Mouse (Mus musculus) induced T-regulatory cell, adult 2 months (primary cell): ENCODE data around the gene Siglech.
"Not testable (repeated sequence)": the region's sequence is repeated elsewhere in the genome, so short reads cannot be mapped to it uniquely, and the experiment has no call there.

Experiments
- DNase-seq: peaks from one replicate; pipeline ENCODE4 v3.0.0-alpha.2; 2012; ENCODE audit warnings: low read depth

The Siglech gene

GRCm38 (mm10) chr7:55767926-55768325 is at the start of gene Siglech:
Gene Siglech (plus strand): TSS chr7:55768178.
- DNase-seq, result no peak

GRCm38 (mm10) chr7:55722673-55723072 is 45.3 kb upstream of the Siglech start:
- no peak for DNase-seq

GRCm38 (mm10) chr7:55728903-55729302 is 39.1 kb upstream of the Siglech start:
- no peak for DNase-seq

GRCm38 (mm10) chr7:55734483-55734882 is 33.5 kb upstream of the Siglech start:
- no peak for DNase-seq

- peak; percentile 4 for DNase-seq
Measured at GRCm38 (mm10) chr7:55737125-55737912, 30.7 kb upstream of the Siglech start.

GRCm38 (mm10) chr7:55743614-55744267 is 24.2 kb upstream of the Siglech start:
- no peak for DNase-seq

- no peak for DNase-seq
Measured at GRCm38 (mm10) chr7:55744566-55745220, 23.3 kb upstream of the Siglech start.

GRCm38 (mm10) chr7:55750841-55751240 is 17.1 kb upstream of the Siglech start:
- DNase-seq, result no peak

GRCm38 (mm10) chr7:55759346-55759745 is 8.6 kb upstream of the Siglech start:
- DNase-seq, result no peak

GRCm38 (mm10) chr7:55780011-55780410 is 12.0 kb downstream of the Siglech start:
- DNase-seq, result no peak

- DNase-seq, result no peak
Measured at GRCm38 (mm10) chr7:55782493-55782892, 14.5 kb downstream of the Siglech start.

- DNase-seq, result no peak
Measured at GRCm38 (mm10) chr7:55784580-55784979, 16.6 kb downstream of the Siglech start.

- not testable (repeated sequence) for DNase-seq
Measured at GRCm38 (mm10) chr7:55790586-55790985, 22.6 kb downstream of the Siglech start.

- DNase-seq, result no peak
Measured at GRCm38 (mm10) chr7:55792280-55792679, 24.3 kb downstream of the Siglech start.

- DNase-seq, result peak; percentile 4
Measured at GRCm38 (mm10) chr7:55793236-55793951, 25.4 kb downstream of the Siglech start.

- DNase-seq, result peak; percentile 97
Measured at GRCm38 (mm10) chr7:55793952-55794603, 26.1 kb downstream of the Siglech start, which contains the start of gene Tubgcp5. Gene Tubgcp5 (plus strand): TSS chr7:55794154.

GRCm38 (mm10) chr7:55799981-55800380 is 32.0 kb downstream of the Siglech start:
- no peak for DNase-seq

- DNase-seq, result no peak
Measured at GRCm38 (mm10) chr7:55809967-55810366, 42.0 kb downstream of the Siglech start.

- DNase-seq, result no peak
Measured at GRCm38 (mm10) chr7:55824468-55824867, 56.5 kb downstream of the Siglech start.

GRCm38 (mm10) chr7:55827551-55827950 is 59.6 kb downstream of the Siglech start:
- no peak for DNase-seq
